Mouse (Mus musculus) forebrain, embryonic 15.5 days (tissue): ENCODE measurements at regions not wholly inside any gene's neighbourhood (a gene's known extent, or its start where the extent isn't known, plus 50 kb on each side); places are given as distances from the start of the nearest gene placed in this dataset.

Source experiments
- ATAC-seq: fragments of 200-750 bp; cut with Nextera tagmentation; replicated peaks from 2 replicates; pipeline ENCODE4 v1.8.0; 2017; ENCODE audit warnings: mild to moderate bottlenecking, moderate TSS enrichment, moderate library complexity
- H3K27ac ChIP-seq: fragments of 300-500 bp; sonication (generic); replicated peaks from 2 replicates; pipeline ENCODE4 v1.5.1; 2015; ENCODE audit warnings: mild to moderate bottlenecking, inconsistent platforms
- H3K27me3 ChIP-seq: fragments of 300-500 bp; sonication (generic); 2 replicates; pipeline ENCODE4 v1.6.1; 2015; ENCODE audit warnings: inconsistent platforms
- H3K36me3 ChIP-seq: fragments of 300-500 bp; sonication (generic); 2 replicates; pipeline ENCODE4 v1.6.1; 2015; ENCODE audit warnings: mild to moderate bottlenecking, inconsistent platforms
- H3K4me1 ChIP-seq: fragments of 300-500 bp; sonication (generic); 2 replicates; pipeline ENCODE4 v1.6.1; 2015; ENCODE audit warnings: inconsistent platforms
- H3K4me2 ChIP-seq: fragments of 300-500 bp; sonication (generic); replicated peaks from 2 replicates; pipeline ENCODE4 v1.6.1; 2015; ENCODE audit warnings: mild to moderate bottlenecking, inconsistent platforms
- H3K4me3 ChIP-seq: fragments of 300-500 bp; sonication (generic); 2 replicates; pipeline ENCODE4 v1.5.1; 2015; ENCODE audit warnings: mild to moderate bottlenecking, inconsistent platforms
- H3K9ac ChIP-seq: fragments of 300-500 bp; sonication (generic); replicated peaks from 2 replicates; pipeline ENCODE4 v1.6.1; 2015; ENCODE audit warnings: mild to moderate bottlenecking, inconsistent platforms
- H3K9me3 ChIP-seq: fragments of 300-500 bp; sonication (generic); 2 replicates; pipeline ENCODE4 v1.6.1; 2016; ENCODE audit warnings: inconsistent platforms
- WGBS: fragments of 180-500 bp; shearing (Covaris S2); methylation state at CpG from one replicate; pipeline ENCODE4 v1.1.7; 2015; ENCODE audit warnings: mixed read lengths; 5-methylcytosine and 5-hydroxymethylcytosine counted together

DNA sequence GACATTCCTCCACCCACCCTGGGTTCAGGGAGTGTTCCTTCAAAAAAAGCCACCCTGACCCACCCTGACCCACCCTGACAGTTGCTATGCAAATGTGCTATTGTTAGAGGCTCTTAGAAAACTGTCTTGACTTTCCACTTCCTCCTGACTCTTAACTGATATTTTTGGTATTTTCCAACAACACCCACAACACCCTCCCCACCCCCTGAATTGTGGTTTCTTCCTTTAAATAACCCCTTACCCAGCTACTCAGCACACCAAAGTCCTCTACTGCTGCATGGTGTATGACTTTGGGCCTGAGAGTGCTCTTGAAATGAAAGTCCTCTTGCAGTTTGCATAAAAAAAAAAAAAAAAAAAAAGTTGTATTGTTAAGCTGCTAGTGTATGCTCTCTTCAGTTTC is 1144.3 kb upstream of the Slc7a12 start:
- Histone ChIP-seq H3K4me2 (no peak overlapping the region), H3K4me3 (no peak overlapping the region), H3K36me3 (no peaks in the 10 kb centered on the region), H3K4me1 (no peaks in the 10 kb centered on the region), H3K27me3 (no peaks in the 10 kb centered on the region), H3K9me3 (no peaks in the 10 kb centered on the region), H3K27ac (no peak overlapping the region), H3K9ac (no peak overlapping the region)
- ATAC-seq, result no peak

DNA sequence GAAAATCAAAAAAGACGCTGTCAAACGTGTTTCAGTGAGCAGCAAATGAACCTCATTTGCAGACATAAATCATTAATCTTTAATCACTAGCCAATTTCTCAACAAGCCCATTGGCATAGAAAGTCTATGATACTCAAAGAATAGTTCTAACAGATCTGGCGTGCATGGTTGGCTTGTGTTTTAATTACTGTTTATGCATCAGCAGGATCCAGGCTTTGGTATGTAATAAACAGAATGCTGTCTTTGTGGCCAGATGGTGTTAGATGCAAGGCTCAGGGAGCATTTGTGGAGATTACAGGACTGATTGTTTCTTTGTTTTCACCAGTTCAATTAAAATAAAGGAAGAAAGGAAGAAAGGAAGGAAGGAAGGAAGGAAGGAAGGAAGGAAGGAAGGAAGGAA is 1094.3 kb upstream of the Slc7a12 start:
- H3K27ac ChIP-seq, result no peak overlapping the region
- H3K9me3 ChIP-seq, result no peaks in the 10 kb centered on the region
- H3K36me3 ChIP-seq, result no peaks in the 10 kb centered on the region
- H3K9ac ChIP-seq, result no peak overlapping the region
- H3K4me2 ChIP-seq, result no peak overlapping the region
- no peak overlapping the region for H3K4me3 ChIP-seq
- peak; percentile 90 for ATAC-seq
- no peaks in the 10 kb centered on the region for H3K4me1 ChIP-seq
- 37% methylated on average over 3 of the region's 3 CpGs for WGBS
- H3K27me3 ChIP-seq, result no peaks in the 10 kb centered on the region
